Mouse (Mus musculus) lung, embryonic 16.5 days (tissue): ENCODE results near the gene Mrpl33. TPM values are rescaled to one million over a fixed set of nuclear protein-coding genes. Genes with fewer than 3 reads are reported as not detected.

Experiments used
- ATAC-seq: fragments of 200-750 bp; cut with Nextera tagmentation; 2 replicates; pipeline ENCODE4 v1.8.0; 2017; ENCODE audit warnings: low read depth, mild to moderate bottlenecking, moderate library complexity
- H3K27ac ChIP-seq: fragments of 300-500 bp; sonication (generic); 2 replicates; pipeline ENCODE4 v1.5.1; 2014; ENCODE audit warnings: mild to moderate bottlenecking, control low read depth, low read length
- H3K27me3 ChIP-seq: fragments of 300-500 bp; sonication (generic); 2 replicates; pipeline ENCODE4 v1.6.1; 2014; ENCODE audit warnings: low read depth, low read length, mixed read lengths; ENCODE audit not compliant: control insufficient read depth, insufficient read depth
- H3K36me3 ChIP-seq: fragments of 300-500 bp; sonication (generic); 2 replicates; pipeline ENCODE4 v1.6.1; 2014; ENCODE audit warnings: low read length; ENCODE audit not compliant: control insufficient read depth, insufficient read depth
- H3K4me1 ChIP-seq: fragments of 300-500 bp; sonication (generic); replicated peaks from 2 replicates; pipeline ENCODE4 v1.6.1; 2014; ENCODE audit warnings: low read length, mixed read lengths; ENCODE audit not compliant: control insufficient read depth, insufficient read depth
- H3K4me2 ChIP-seq: fragments of 300-500 bp; sonication (generic); 2 replicates; pipeline ENCODE4 v1.6.1; 2014; ENCODE audit warnings: low read depth, low read length, control low read depth
- H3K4me3 ChIP-seq: fragments of 300-500 bp; sonication (generic); 2 replicates; pipeline ENCODE4 v1.5.1; 2014; ENCODE audit warnings: mild to moderate bottlenecking, low read length, control low read depth
- H3K9ac ChIP-seq: fragments of 300-500 bp; sonication (generic); 2 replicates; pipeline ENCODE4 v1.6.1; 2014; ENCODE audit warnings: low read length, control low read depth
- H3K9me3 ChIP-seq: fragments of 300-500 bp; sonication (generic); 2 replicates; pipeline ENCODE4 v1.6.1; 2016; ENCODE audit warnings: low read length; ENCODE audit not compliant: control insufficient read depth
- WGBS: fragments of 180-500 bp; shearing (Covaris S2); extraction: QIAGEN DNeasy Blood & Tissue Kit; methylation state at CpG from one replicate; pipeline ENCODE4 v1.1.7; 2014; 5-methylcytosine and 5-hydroxymethylcytosine counted together
- polyA plus RNA-seq: library from polyadenylated mRNA; unstranded; fragments of >200 nt; fragmentation: Nextera tagmentation; extraction: Ambion mirVana; gene quantifications from 2 replicates; pipeline ENCODE4 v1.2.1, GENCODE M21; 2015

Mrpl33 gene
- polyA plus RNA-seq, 1 experiment from 2014 or later: 307 TPM

DNA sequence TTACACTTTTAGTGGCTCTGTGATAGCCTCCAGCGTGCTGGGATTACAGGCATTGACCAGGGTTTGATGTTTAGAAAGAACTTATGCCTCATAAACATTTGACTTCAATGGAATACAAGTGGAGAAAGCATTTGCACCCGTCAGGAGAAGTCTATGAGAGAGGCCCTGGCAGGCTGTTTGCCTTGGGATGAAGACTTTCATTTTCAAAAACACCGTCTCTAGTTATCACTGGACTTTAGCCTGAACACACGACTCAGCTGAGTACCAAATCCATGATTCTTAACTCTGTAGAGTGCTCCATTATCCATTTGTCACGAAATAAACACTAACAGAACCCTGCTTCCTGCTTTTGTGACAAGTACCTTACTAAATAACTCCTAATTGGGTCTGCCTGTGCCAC is 73.2 kb downstream of the Mrpl33 start:
- H3K36me3 ChIP-seq: no peaks in the 10 kb centered on the region
- 51% methylated on average over 5 of the region's 5 CpGs for WGBS
- no peak overlapping the region for H3K9ac ChIP-seq
- H3K27me3 ChIP-seq: no peaks in the 10 kb centered on the region
- no peak overlapping the region for H3K4me3 ChIP-seq
- ATAC-seq: no peak
- no peak overlapping the region for H3K27ac ChIP-seq
- H3K4me2 ChIP-seq: no peak overlapping the region
- no peaks in the 10 kb centered on the region for H3K9me3 ChIP-seq
- H3K4me1 ChIP-seq: no peaks in the 10 kb centered on the region

DNA sequence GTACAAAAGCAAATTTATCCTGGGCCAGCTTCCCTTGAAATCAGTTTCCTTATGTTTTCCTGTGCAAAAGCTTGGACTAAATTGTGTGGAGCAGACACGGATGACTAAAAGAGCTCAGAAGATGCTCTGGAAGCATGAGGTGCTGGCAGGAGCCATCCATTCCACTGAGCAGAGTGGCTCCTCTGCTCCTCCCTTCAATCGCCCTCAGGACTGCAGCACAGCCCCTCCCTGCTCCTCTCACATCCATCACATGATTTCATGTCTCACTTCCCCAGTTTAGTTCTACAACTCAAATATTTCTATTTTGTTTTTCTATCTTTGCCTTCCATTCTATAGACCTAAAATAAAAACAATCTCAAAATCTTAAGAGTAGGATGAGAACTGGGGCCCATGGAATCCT is 74.4 kb downstream of the Mrpl33 start:
- H3K4me2 ChIP-seq: no peak overlapping the region
- H3K36me3 ChIP-seq: no peaks in the 10 kb centered on the region
- H3K4me3 ChIP-seq: no peak overlapping the region
- H3K9ac ChIP-seq: no peak overlapping the region
- no peaks in the 10 kb centered on the region for H3K4me1 ChIP-seq
- no peak overlapping the region for H3K27ac ChIP-seq
- H3K27me3 ChIP-seq: no peaks in the 10 kb centered on the region
- H3K9me3 ChIP-seq: no peaks in the 10 kb centered on the region
- 40% methylated on average over 2 of the region's 2 CpGs for WGBS
- ATAC-seq: no peak

DNA sequence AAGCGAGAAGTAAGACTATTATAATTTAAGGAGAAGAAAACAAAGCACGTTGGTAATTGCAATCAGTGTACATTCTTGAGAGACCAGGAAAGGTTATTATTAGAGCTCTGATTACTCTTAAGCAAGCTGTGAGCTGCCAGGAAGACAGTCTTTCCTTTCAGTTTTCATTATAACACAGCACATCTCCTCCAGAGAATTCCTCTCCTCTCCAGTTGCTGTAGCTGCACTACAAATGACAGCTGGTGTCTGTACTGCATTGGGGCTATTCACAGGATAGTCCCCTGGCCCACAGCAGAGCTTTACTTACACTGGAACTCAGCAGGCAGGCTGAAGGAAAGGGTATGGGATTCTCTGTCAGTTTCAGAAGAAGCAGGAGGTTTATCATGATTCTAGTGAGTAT is 76.7 kb downstream of the Mrpl33 start:
- no peaks in the 10 kb centered on the region for H3K36me3 ChIP-seq
- no peaks in the 10 kb centered on the region for H3K27me3 ChIP-seq
- no peaks in the 10 kb centered on the region for H3K9me3 ChIP-seq
- H3K4me3 ChIP-seq: no peak overlapping the region
- no peak overlapping the region for H3K4me2 ChIP-seq
- H3K27ac ChIP-seq: no peak overlapping the region
- 64% methylated on average over 2 of the region's 2 CpGs for WGBS
- ATAC-seq: no peak
- no peak overlapping the region for H3K9ac ChIP-seq
- no peaks in the 10 kb centered on the region for H3K4me1 ChIP-seq

DNA sequence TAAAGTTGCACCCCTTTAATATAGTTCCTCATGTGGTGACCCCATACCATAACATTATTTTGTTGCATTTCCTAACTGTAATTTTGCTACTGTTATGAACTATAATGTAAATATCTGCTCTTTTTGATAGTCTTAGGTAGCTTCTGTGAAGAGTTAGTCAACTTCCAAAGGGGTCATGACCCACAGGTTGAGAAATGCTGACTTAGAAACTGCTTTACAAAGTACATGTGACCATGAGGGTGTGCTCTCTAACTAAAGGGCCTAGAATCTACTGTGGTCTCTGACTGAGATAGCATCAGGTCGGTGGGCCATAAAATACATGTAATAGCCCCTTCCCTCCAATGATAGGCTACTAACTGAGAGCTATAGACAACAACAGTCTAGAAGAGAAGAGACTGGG is 81.3 kb downstream of the Mrpl33 start:
- Histone ChIP-seq H3K27me3 (no peaks in the 10 kb centered on the region), H3K9ac (no peak overlapping the region), H3K27ac (no peak overlapping the region), H3K36me3 (no peaks in the 10 kb centered on the region), H3K4me2 (no peak overlapping the region), H3K4me3 (no peak overlapping the region), H3K4me1 (no peaks in the 10 kb centered on the region; the same call in 1 of the 2 replicates), H3K9me3 (no peaks in the 10 kb centered on the region)
- ATAC-seq: no peak
- WGBS: 89% methylated on average over 1 of the region's 1 CpGs

DNA sequence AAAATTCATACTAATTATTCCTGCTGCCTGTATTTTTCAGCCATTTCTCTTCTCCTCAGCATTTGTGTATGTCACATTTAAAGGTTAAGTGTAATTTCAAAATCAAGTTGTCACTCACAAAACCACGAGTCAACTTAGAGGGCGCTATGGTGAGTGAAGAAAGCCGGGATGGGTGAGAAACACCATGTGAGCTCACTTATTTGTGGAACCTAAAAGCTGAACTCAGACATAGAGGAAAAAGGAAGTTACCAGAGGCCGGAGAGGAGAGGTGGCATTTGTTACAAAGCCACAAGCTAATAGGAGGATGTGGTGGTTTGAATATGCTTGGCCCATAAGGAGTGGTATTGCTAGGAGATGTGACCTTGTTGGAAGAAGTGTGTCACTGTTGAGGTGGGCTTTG is 83.4 kb downstream of the Mrpl33 start:
- H3K9me3 ChIP-seq: no peaks in the 10 kb centered on the region
- H3K27me3 ChIP-seq: no peaks in the 10 kb centered on the region
- H3K4me1 ChIP-seq: no peaks in the 10 kb centered on the region; the same call in 1 of the 2 replicates
- no peak overlapping the region for H3K4me2 ChIP-seq
- no peak overlapping the region for H3K4me3 ChIP-seq
- H3K27ac ChIP-seq: no peak overlapping the region
- no peaks in the 10 kb centered on the region for H3K36me3 ChIP-seq
- 71% methylated on average over 4 of the region's 4 CpGs for WGBS
- no peak overlapping the region for H3K9ac ChIP-seq
- ATAC-seq: no peak

DNA sequence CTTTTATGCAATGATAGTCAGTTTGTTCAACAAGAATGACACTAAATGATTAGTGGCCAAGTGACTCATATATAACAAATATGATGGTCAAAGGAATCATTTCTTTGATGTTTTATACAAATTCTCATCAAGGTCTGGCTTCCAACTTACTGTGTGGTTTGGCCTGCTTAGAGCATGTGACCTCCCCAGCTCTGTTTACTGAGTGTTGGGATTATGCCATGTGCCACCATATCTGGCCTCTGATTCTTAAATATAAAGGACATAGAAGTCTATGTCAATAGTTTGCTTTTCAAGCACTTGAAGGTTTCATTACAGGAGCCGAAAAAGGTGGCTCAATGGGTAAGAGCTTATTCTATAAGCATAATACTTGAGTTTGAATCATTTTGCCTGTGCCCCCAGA is 85.6 kb downstream of the Mrpl33 start:
- Histone ChIP-seq H3K36me3 (no peaks in the 10 kb centered on the region), H3K4me2 (no peak overlapping the region), H3K9ac (no peak overlapping the region), H3K4me3 (no peak overlapping the region), H3K4me1 (no peaks in the 10 kb centered on the region; the same call in 1 of the 2 replicates), H3K27ac (no peak overlapping the region), H3K9me3 (no peaks in the 10 kb centered on the region), H3K27me3 (no peaks in the 10 kb centered on the region)
- ATAC-seq: no peak
- WGBS: 45% methylated on average over 1 of the region's 1 CpGs

DNA sequence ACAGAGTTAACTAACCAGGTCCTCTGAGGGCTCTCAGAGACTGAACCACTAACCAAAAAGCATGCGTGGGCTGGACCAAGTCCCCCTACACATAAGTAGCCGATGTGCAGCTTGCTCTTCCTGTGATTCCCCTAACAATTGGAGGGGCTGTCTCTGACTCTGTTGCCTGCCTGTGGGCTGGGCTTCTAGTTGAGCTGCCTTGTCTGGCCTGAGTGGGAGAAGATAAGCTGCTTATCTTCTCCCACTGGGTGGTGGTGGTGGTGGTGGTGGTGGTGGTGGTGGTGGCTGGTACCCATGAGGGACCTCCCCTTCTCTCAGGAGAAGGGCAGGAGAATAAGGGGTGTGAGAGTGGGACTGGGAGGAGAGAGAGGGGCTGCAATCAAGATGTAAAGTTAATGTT is 89.3 kb downstream of the Mrpl33 start:
- no peak for ATAC-seq
- Histone ChIP-seq H3K4me3 (no peak overlapping the region), H3K9me3 (no peaks in the 10 kb centered on the region), H3K4me2 (no peak overlapping the region), H3K27me3 (no peaks in the 10 kb centered on the region), H3K27ac (no peak overlapping the region), H3K9ac (no peak overlapping the region), H3K36me3 (no peaks in the 10 kb centered on the region), H3K4me1 (no peaks in the 10 kb centered on the region; the same call in 1 of the 2 replicates)
- WGBS: 60% methylated on average over 2 of the region's 2 CpGs

DNA sequence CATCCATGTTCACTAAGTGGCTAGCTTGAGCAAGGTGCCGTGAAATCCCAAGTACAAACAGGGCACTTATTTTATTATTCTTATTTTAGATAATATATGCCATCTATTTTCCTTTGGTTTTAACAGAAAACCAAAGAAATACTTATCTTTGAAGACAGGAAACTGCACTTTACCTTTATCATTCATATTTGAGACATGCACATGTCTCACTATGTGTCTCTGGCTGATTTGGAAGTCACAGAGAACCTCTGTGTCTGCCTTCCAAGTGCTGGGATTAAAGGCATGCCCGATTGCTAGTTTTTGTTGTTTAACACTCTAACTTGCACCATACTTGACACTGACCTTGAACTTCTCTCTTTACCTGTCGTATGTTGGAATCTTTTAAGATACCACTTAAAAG is 91.2 kb downstream of the Mrpl33 start:
- Histone ChIP-seq H3K27me3 (no peaks in the 10 kb centered on the region), H3K36me3 (no peaks in the 10 kb centered on the region), H3K9ac (no peak overlapping the region), H3K4me1 (no peaks in the 10 kb centered on the region; the same call in 1 of the 2 replicates), H3K27ac (no peak overlapping the region), H3K4me2 (no peak overlapping the region), H3K9me3 (no peaks in the 10 kb centered on the region), H3K4me3 (no peak overlapping the region)
- ATAC-seq: no peak
- WGBS: 76% methylated on average over 3 of the region's 3 CpGs

DNA sequence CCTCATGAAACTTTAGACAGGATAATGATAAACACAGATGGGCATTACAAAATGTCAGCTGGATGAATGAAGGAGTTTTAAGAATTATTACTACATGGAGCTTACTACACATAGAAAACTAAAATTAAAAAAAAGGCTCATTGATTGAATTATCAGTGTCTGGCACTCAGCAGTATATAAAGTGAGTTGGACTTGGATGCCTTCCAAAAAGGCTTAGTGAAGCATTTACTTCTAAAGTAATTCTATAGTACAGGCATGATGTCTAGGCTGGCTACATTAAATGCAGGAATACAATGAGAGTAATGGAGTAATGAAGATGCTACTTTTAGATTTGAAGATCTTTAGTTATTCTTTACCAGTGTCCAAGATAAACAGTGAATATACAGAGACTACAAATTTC is 96.5 kb downstream of the Mrpl33 start:
- Histone ChIP-seq H3K4me3 (no peak overlapping the region), H3K36me3 (no peaks in the 10 kb centered on the region), H3K27me3 (no peaks in the 10 kb centered on the region), H3K4me1 (peaks cover 4% of the 10 kb centered on the region; the same call in 1 of the 2 replicates), H3K9ac (no peak overlapping the region), H3K27ac (no peak overlapping the region), H3K9me3 (no peaks in the 10 kb centered on the region), H3K4me2 (no peak overlapping the region)
- ATAC-seq: no peak
